Mouse (Mus musculus) erythroblast, embryonic 14.5 days (primary cell): ENCODE measurements around the gene Ppm1n.

Experiments used
- GATA1 ChIP-seq: IDR thresholded peaks from 2 replicates; pipeline ENCODE4 v1.6.1; 2012; ENCODE audit warnings: low read length, inconsistent platforms, mixed read lengths
- TAL1 ChIP-seq: IDR thresholded peaks from 3 replicates; pipeline ENCODE4 v1.6.1; 2012; ENCODE audit warnings: low read length, inconsistent platforms, mixed read lengths

GRCm38 (mm10) chr7:19320637-19321036 is 40.8 kb upstream of the Ppm1n start:
- no peak for TF ChIP-seq TAL1
- TF ChIP-seq GATA1, result no peak
